Mouse (Mus musculus) midbrain, embryonic 11.5 days (tissue): ENCODE data around the gene Atp1a1. TPM values are rescaled to one million over a fixed set of nuclear protein-coding genes. Genes with fewer than 3 reads are reported as not detected.

ENCODE experiments used
- ATAC-seq: fragments of 200-750 bp; cut with Nextera tagmentation; 2 replicates; pipeline ENCODE4 v1.8.0; 2017; ENCODE audit warnings: moderate TSS enrichment, moderate library complexity; ENCODE audit not compliant: low FRiP score
- DNase-seq: peaks from one replicate; pipeline ENCODE4 v3.0.0; 2015; ENCODE audit warnings: low spot score; ENCODE audit errors: missing footprints
- H3K27ac ChIP-seq: fragments of 300-500 bp; sonication (generic); 2 replicates; pipeline ENCODE4 v1.5.1; 2014; ENCODE audit warnings: low read depth, low read length
- H3K27me3 ChIP-seq: fragments of 300-500 bp; sonication (generic); 2 replicates; pipeline ENCODE4 v1.6.1; 2014; ENCODE audit warnings: mild to moderate bottlenecking, low read length, moderate library complexity, mixed read lengths; ENCODE audit not compliant: control insufficient read depth, insufficient read depth
- H3K36me3 ChIP-seq: fragments of 300-500 bp; sonication (generic); 2 replicates; pipeline ENCODE4 v1.6.1; 2014; ENCODE audit warnings: mild to moderate bottlenecking, low read length, moderate library complexity, mixed read lengths; ENCODE audit not compliant: control insufficient read depth, insufficient read depth
- H3K4me1 ChIP-seq: fragments of 300-500 bp; sonication (generic); 2 replicates; pipeline ENCODE4 v1.6.1; 2014; ENCODE audit warnings: low read length; ENCODE audit not compliant: control insufficient read depth, insufficient read depth
- H3K4me2 ChIP-seq: fragments of 300-500 bp; sonication (generic); 2 replicates; pipeline ENCODE4 v1.6.1; 2014; ENCODE audit warnings: mild to moderate bottlenecking, moderate library complexity
- H3K4me3 ChIP-seq: fragments of 300-500 bp; sonication (generic); 2 replicates; pipeline ENCODE4 v1.5.1; 2014; ENCODE audit warnings: low read depth, low read length
- H3K9ac ChIP-seq: fragments of 300-500 bp; sonication (generic); 2 replicates; pipeline ENCODE4 v1.6.1; 2014; ENCODE audit warnings: low read length
- H3K9me3 ChIP-seq: fragments of 300-500 bp; sonication (generic); 2 replicates; pipeline ENCODE4 v1.6.1; 2016; ENCODE audit warnings: low read length; ENCODE audit not compliant: control insufficient read depth
- WGBS: fragments of 180-500 bp; shearing (Covaris S2); extraction: QIAGEN DNeasy Blood & Tissue Kit; methylation state at CpG from one replicate; pipeline ENCODE4 v1.1.7; 2014; 5-methylcytosine and 5-hydroxymethylcytosine counted together
- polyA plus RNA-seq: library from polyadenylated mRNA; unstranded; fragments of >200 nt; fragmentation: Nextera tagmentation; extraction: Ambion mirVana; gene quantifications from 2 replicates; pipeline ENCODE4 v1.2.1, GENCODE M21; 2014

The Atp1a1 gene
- polyA plus RNA-seq, 1 experiment from 2014 or later, result 87.0 TPM

DNA sequence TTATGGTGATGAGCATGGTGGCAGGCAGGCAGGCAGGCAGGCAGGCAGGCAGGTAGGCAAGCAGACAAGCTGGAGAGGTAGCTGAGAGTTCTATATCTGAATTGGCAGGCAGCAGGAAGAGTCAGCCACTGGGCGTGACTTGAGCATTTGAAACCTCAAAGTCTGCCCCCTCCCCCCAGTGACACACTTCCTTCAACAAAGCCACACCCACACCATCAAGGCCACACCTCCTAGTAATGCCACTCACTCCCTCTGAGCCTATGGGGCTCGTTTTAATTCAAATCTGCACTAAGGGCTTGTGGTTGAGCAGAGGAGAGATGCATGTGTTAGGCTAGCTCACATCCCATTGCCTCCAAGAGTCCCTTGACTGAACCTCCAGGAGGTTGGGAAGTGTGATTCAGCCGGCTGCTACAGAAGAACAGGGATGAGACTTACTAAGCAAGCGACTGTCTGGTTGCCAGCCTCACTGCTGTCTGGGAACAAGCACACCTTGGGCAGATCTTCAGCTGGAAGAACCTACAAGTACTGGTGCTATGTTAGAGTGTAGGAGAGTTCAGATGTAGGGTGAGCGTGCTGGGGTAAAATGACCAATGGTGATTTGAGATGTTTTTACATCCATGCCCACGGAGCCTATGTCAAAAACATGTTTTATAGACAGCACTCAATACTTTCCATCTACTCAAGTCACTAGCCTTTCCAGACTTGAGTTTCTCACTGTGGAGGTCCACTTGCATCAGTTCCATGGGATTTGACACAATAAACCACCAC is 33.6 kb downstream of the Atp1a1 start:
- DNase-seq (peak; percentile 83), ATAC-seq (no peak)
- Histone ChIP-seq H3K9me3 (no peaks in the 10 kb centered on the region), H3K4me1 (peaks cover 14% of the 10 kb centered on the region), H3K4me2 (no peak overlapping the region), H3K27me3 (no peaks in the 10 kb centered on the region), H3K36me3 (peaks cover 7% of the 10 kb centered on the region; the same call in 1 of the 2 replicates), H3K9ac (no peak overlapping the region), H3K4me3 (no peak overlapping the region), H3K27ac (no peak overlapping the region)
- WGBS, result 81% methylated on average over 6 of the region's 6 CpGs

DNA sequence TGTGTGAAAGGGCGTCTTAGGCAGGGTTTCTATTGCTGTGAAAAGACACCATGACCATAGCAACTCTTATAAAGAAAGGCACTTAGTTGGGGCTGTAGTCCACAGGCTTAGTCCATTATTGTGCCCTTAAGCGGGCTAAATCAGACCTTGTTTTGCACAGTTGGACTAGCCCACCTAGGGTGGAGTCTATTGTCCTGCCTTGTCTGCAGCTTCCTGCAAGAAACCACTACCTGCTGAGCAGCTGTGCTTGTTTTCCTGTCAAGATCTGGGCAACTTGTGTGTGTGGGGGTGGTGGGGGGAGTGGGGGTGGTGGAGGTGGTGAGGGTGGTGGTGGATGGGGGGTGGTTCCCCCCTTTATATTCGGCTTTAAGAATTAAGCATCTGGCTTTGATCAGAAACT is 34.2 kb downstream of the Atp1a1 start:
- no peak overlapping the region for H3K9ac ChIP-seq
- 64% methylated on average over 3 of the region's 3 CpGs for WGBS
- ATAC-seq (no peak), DNase-seq (no peak)
- no peaks in the 10 kb centered on the region for H3K27me3 ChIP-seq
- H3K36me3 ChIP-seq, result peaks cover under 1% of the 10 kb centered on the region; the same call in 1 of the 2 replicates
- no peak overlapping the region for H3K4me2 ChIP-seq
- peaks cover 14% of the 10 kb centered on the region for H3K4me1 ChIP-seq
- no peaks in the 10 kb centered on the region for H3K9me3 ChIP-seq
- no peak overlapping the region for H3K27ac ChIP-seq
- no peak overlapping the region for H3K4me3 ChIP-seq

DNA sequence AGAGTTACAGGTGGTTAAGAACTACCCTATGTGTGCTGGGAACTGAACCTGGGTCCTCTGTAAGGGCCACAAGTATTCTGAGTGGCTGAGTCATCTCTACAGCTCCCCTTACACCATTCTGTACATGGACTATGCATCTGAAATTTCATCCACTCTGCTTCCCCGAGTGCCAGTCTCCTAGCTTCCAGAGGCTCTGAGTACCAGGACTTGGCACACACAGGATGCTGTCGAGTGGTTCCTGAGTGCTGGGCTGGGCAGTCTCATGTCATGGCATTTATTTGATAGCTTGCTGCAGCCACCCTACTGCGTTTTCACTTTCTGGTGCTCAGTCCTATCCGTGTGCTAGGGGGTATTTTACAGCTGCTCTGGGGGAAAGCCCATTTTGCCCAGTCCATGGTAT is 35.9 kb downstream of the Atp1a1 start:
- no peak for DNase-seq
- no peak overlapping the region for H3K27ac ChIP-seq
- H3K9ac ChIP-seq, result no peak overlapping the region
- no peak overlapping the region for H3K4me3 ChIP-seq
- H3K9me3 ChIP-seq, result no peaks in the 10 kb centered on the region
- no peak overlapping the region for H3K4me2 ChIP-seq
- peaks cover 14% of the 10 kb centered on the region for H3K4me1 ChIP-seq
- 92% methylated on average over 4 of the region's 4 CpGs for WGBS
- no peaks in the 10 kb centered on the region for H3K36me3 ChIP-seq
- H3K27me3 ChIP-seq, result no peaks in the 10 kb centered on the region
- no peak for ATAC-seq

DNA sequence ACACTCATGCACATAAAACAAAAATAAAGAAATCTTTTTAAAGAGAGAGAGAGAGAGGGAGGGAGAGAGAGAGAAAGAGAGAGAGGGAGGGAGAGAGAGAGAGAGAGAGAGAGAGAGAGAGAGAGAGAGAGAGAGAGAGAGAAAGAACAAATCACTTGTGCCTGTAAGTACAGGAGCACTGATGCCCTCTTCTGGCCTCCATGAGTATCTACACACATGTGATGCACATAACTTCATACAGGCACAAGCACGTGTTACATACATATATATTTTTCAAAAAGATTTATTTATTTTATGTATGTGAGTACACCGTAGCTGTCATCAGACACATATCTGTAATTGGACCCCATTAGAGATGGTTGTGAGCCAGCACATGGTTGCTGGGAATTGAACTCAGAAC is 40.5 kb downstream of the Atp1a1 start:
- Histone ChIP-seq H3K27me3 (no peaks in the 10 kb centered on the region), H3K4me3 (no peak overlapping the region), H3K27ac (no peak overlapping the region), H3K36me3 (no peaks in the 10 kb centered on the region), H3K4me2 (no peak overlapping the region), H3K9me3 (no peaks in the 10 kb centered on the region), H3K4me1 (peaks cover 27% of the 10 kb centered on the region), H3K9ac (no peak overlapping the region)
- ATAC-seq, result no peak
- WGBS, result 100% methylated on average over 2 of the region's 2 CpGs
- no peak for DNase-seq

DNA sequence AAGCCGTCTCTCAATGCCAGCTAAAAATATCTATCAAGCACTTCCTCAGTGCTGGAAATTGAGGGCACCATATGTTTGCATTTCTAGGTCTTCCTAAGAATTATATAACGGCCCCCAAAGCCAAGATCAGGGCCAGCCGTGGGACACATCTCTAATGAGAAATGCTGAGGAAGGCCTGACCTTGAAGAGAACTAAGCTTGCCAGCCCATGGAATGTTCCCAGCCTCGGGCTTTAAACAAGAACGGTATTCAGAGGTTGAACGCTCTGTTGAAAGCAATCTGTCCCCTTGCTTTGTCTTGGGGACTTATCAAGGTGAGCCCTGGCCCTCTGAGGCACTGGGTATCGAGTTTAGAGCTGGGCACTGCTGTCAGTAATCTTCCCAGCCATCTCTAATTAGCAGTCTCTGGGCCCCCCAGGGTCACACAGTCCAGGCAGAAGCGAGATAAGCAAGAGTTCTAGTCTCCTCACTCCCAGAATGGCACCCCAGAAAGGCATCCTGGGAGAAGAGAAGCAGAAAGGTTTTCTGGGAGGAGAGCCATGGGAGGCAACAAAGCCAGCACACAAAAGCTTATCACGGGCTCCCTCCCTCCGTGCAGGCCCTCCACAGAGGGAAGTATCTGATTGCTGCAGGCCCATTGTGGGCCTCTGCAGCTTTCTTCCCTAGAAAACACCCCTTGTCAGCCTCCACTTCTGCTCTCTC is 41.8 kb downstream of the Atp1a1 start:
- H3K4me3 ChIP-seq, result no peak overlapping the region
- H3K27ac ChIP-seq, result no peak overlapping the region
- H3K9me3 ChIP-seq, result no peaks in the 10 kb centered on the region
- H3K36me3 ChIP-seq, result no peaks in the 10 kb centered on the region
- H3K9ac ChIP-seq, result no peak overlapping the region
- H3K4me1 ChIP-seq, result peaks cover 27% of the 10 kb centered on the region
- ATAC-seq (no peak), DNase-seq (peak; percentile 88)
- H3K4me2 ChIP-seq, result no peak overlapping the region
- H3K27me3 ChIP-seq, result no peaks in the 10 kb centered on the region; the same call in 1 of the 2 replicates
- WGBS, result 33% methylated on average over 10 of the region's 10 CpGs

DNA sequence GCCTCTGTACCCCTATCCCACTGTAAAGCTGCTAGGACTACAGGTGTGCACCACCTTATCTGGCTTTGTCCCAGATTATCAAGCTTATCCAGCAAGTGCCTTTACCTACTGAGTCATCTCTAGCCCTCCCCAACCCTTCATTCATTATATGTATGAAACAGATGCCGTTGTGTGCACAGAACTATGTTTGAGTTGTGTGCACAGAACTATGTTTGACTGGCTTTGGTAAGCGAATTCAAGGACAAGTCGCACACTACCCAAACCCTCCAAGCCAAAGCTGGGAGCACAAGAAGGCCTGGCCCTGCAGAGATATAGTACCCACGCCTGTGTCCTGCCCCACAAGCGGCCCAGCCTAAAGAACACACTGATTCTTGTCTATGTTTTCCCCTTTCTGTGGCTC is 42.5 kb downstream of the Atp1a1 start:
- Histone ChIP-seq H3K36me3 (no peaks in the 10 kb centered on the region), H3K27me3 (no peaks in the 10 kb centered on the region; the same call in 1 of the 2 replicates), H3K9me3 (no peaks in the 10 kb centered on the region), H3K4me3 (no peak overlapping the region), H3K27ac (no peak overlapping the region), H3K4me2 (no peak overlapping the region), H3K4me1 (peaks cover 27% of the 10 kb centered on the region), H3K9ac (no peak overlapping the region)
- 83% methylated on average over 5 of the region's 5 CpGs for WGBS
- no peak for ATAC-seq
- DNase-seq, result no peak

DNA sequence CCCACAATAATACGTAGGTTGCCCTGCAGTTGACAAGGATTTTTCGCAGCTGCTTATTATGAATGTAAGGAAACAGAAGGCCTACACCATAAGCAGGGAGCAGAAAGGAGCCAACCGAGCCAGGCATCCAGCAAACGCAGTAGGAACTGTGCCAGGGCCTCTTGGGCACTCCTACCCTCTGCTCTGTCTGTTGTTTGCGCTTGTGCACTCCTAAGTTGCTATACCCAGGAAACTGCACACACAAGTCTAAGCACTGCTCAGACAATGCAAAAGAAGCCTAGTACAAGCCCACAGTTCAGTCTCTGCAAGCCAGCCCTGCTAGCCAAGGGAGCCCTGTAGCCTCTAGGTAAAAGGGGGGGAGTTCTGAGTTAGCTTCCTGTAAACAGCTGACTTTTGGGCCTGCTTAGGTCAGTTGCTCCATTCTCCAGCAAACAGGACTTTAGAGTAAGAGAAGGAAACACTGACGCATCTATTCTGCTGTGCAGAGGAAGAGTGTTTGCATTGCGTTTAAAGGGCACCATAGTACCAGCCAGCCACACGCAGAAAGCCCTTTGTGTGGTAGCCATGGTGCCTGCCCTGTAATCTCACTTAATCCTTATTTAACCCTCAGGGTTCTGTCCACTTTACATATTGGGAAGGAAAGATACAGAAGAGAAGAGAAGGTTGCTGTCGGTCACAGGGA is 43.5 kb downstream of the Atp1a1 start:
- peak; percentile 92 for ATAC-seq

DNA sequence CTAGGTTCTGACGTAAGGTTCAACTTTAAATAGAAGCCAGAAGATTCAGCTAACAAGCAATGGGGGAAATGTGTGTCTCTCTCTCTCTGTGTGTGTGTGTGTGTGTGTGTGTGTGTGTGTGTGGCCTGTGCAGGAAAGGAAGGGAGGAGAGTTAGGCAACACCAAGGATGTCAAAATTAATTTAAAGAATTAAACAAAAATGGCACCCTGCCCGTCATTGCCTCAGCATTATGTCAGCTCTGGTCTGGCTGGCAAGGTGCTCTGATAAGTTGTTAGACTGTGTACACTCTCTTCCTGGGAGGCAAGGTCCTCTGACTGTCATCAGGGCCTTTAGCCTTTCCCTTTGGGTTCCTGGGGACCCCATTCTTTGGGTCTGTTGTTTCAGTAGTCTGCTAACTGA is 47.8 kb downstream of the Atp1a1 start:
- Histone ChIP-seq H3K9ac (no peak overlapping the region), H3K36me3 (no peaks in the 10 kb centered on the region), H3K4me3 (no peak overlapping the region), H3K27ac (no peak overlapping the region), H3K4me1 (peaks cover 14% of the 10 kb centered on the region), H3K4me2 (no peak overlapping the region), H3K9me3 (no peaks in the 10 kb centered on the region), H3K27me3 (no peaks in the 10 kb centered on the region; the same call in 1 of the 2 replicates)
- WGBS, result 88% methylated on average over 2 of the region's 2 CpGs
- DNase-seq, result no peak
- ATAC-seq, result no peak

More for the DNA sequence above, 43.5 kb downstream of the Atp1a1 start:
- peak overlapping the region; percentile 48 for H3K27ac ChIP-seq
- H3K4me2 ChIP-seq, result 0 out of 2 replicates have a peak overlapping the region, but pooled peaks have one; percentile 10
- H3K9me3 ChIP-seq, result no peaks in the 10 kb centered on the region
- H3K27me3 ChIP-seq, result no peaks in the 10 kb centered on the region; the same call in 1 of the 2 replicates
- DNase-seq, result peak; percentile 95
- WGBS, result 37% methylated on average over 9 of the region's 9 CpGs
- peak overlapping the region; percentile 24; the same call in 1 of the 2 replicates for H3K9ac ChIP-seq
- no peak overlapping the region for H3K4me3 ChIP-seq
- no peaks in the 10 kb centered on the region for H3K36me3 ChIP-seq
- H3K4me1 ChIP-seq, result peaks cover 27% of the 10 kb centered on the region
